Mouse (Mus musculus): ENCODE data around the gene Slirp. TPM values are rescaled to one million over a fixed set of nuclear protein-coding genes. Genes with fewer than 3 reads are reported as not detected.

Slirp gene
- polyA plus RNA-seq (2015; fragmentation: Illumina TruSeq; extraction: RNeasy Lipid Tissue Mini Kit (QIAGEN cat#74804); ENCODE audit: low read depth, low replicate concordance): 118 TPM

DNA sequence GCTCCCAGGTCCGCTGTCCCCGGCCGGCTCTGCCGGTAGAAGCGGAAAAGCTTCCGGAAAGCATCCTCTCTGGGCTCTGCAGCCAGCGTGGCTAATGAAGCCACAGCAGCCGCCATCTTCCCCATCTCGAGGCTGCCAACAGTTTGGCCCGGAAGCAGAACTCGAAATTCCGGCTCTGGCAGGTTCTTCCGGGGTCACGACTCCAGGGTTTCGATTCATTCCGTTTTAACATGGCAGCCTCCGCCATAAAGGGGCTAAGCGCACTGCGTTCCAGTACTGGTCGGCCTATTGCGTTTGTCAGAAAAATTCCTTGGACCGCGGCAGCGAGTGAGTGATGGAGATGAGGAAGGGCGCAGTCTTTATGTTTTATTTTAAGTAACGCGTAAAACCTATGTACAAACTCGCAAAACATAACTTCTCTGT is at the start of gene Slirp, which contains the start of gene Alkbh1:
TSS of gene Slirp (plus strand) at position 197 of the 423 bp plus-strand sequence.
TSS of gene Alkbh1 (minus strand) at position 318 of the 423 bp plus-strand sequence.

DNA sequence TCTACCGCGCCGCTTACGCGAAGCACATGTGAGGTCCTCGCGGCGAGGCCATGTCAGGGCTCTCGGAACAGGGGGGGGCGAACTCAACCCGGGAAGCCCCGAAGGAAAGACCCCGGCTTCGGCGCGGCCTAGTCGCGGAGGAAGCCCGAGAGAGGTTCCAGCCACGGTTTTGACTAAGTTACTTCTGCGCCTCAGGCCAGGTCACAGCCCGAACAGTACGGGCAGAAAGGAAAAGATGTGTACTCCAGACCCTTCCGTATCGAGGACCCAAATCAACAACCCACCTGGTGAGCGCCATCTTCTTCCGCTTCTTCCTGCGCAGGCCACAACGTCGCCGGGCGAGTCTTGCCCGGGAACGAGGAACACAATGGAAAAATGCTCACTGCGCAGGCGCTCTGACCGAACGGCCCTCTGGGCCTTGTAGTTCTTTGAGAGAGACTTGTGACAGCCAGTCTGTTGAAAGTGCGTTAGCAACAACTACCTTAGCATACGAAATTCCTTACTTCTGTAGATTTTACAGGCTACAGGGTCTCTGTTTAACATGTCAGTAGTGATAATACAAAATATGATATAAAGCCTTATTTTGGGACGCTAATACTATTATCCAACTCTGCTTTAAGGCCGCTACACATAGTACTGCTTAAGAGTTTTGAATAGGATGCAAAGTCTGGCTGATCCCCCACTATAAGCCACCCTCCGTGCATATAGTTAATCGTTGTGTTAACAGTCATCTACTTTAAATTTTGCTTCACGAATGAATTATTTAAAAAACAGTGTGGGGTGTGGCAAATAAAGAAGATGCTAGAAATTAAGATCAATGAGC is 28.5 kb downstream of the Slirp start, which contains the start of gene Snw1:
TSS of gene Snw1 (minus strand) at position 311 of the 823 bp plus-strand sequence.

DNA sequence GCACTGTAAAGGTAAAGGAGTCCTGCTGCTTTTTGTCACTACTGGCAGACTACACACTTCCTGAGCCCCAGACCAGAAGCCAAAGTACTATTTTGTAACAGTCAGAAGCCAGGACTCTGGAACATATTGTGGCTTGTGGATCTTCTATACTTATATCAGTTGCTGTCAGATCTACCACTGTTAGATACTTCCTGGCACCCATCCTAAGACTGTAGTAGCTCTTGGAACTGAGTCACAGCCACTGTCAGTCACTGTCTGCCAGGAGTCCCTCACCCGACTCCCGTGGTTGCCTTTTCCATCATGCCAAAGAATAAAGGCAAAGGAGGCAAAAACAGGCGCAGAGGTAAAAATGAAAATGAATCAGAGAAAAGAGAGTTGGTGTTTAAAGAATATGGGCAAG is 50.7 kb downstream of the Slirp start, which contains the start of gene Gm5788:
TSS of gene Gm5788 (plus strand) at position 301 of the 400 bp plus-strand sequence.

Other genes starting within 250 kb of the Slirp start
- 3.8 TPM for gene Samd15, start 244.2 kb upstream of the Slirp start, polyA plus RNA-seq (2015; fragmentation: Illumina TruSeq; extraction: RNeasy Lipid Tissue Mini Kit (QIAGEN cat#74804); ENCODE audit: low read depth, low replicate concordance)
- gene Tmed8, start 243.4 kb upstream of the Slirp start, polyA plus RNA-seq (2015; fragmentation: Illumina TruSeq; extraction: RNeasy Lipid Tissue Mini Kit (QIAGEN cat#74804); ENCODE audit: low read depth, low replicate concordance): 19.9 TPM
- gene Noxred1, start 205.2 kb upstream of the Slirp start, polyA plus RNA-seq (2015; fragmentation: Illumina TruSeq; extraction: RNeasy Lipid Tissue Mini Kit (QIAGEN cat#74804); ENCODE audit: low read depth, low replicate concordance): 1.4 TPM
- gene Vipas39, start 177.6 kb upstream of the Slirp start, polyA plus RNA-seq (2015; fragmentation: Illumina TruSeq; extraction: RNeasy Lipid Tissue Mini Kit (QIAGEN cat#74804); ENCODE audit: low read depth, low replicate concordance): 59.1 TPM
- 241 TPM for gene Ahsa1, start 177.4 kb upstream of the Slirp start, polyA plus RNA-seq (2015; fragmentation: Illumina TruSeq; extraction: RNeasy Lipid Tissue Mini Kit (QIAGEN cat#74804); ENCODE audit: low read depth, low replicate concordance)
- gene Ism2, start 144.2 kb upstream of the Slirp start, polyA plus RNA-seq (2015; fragmentation: Illumina TruSeq; extraction: RNeasy Lipid Tissue Mini Kit (QIAGEN cat#74804); ENCODE audit: low read depth, low replicate concordance): not detected
- gene Sptlc2, start 55.5 kb upstream of the Slirp start, polyA plus RNA-seq (2015; fragmentation: Illumina TruSeq; extraction: RNeasy Lipid Tissue Mini Kit (QIAGEN cat#74804); ENCODE audit: low read depth, low replicate concordance): 29.7 TPM
- 17.2 TPM for gene Alkbh1, start 121 bp downstream of the Slirp start, polyA plus RNA-seq (2015; fragmentation: Illumina TruSeq; extraction: RNeasy Lipid Tissue Mini Kit (QIAGEN cat#74804); ENCODE audit: low read depth, low replicate concordance)
- 80.0 TPM for gene Snw1, start 28.4 kb downstream of the Slirp start, polyA plus RNA-seq (2015; fragmentation: Illumina TruSeq; extraction: RNeasy Lipid Tissue Mini Kit (QIAGEN cat#74804); ENCODE audit: low read depth, low replicate concordance)
- not detected for gene Gm5788, start 50.8 kb downstream of the Slirp start, polyA plus RNA-seq (2015; fragmentation: Illumina TruSeq; extraction: RNeasy Lipid Tissue Mini Kit (QIAGEN cat#74804); ENCODE audit: low read depth, low replicate concordance)
- not detected for gene Gm8300, start 70.4 kb downstream of the Slirp start, polyA plus RNA-seq (2015; fragmentation: Illumina TruSeq; extraction: RNeasy Lipid Tissue Mini Kit (QIAGEN cat#74804); ENCODE audit: low read depth, low replicate concordance)
- gene Oog1, start 158.8 kb downstream of the Slirp start, polyA plus RNA-seq (2015; fragmentation: Illumina TruSeq; extraction: RNeasy Lipid Tissue Mini Kit (QIAGEN cat#74804); ENCODE audit: low read depth, low replicate concordance): not detected
- gene Gm4027, start 175.0 kb downstream of the Slirp start, polyA plus RNA-seq (2015; fragmentation: Illumina TruSeq; extraction: RNeasy Lipid Tissue Mini Kit (QIAGEN cat#74804); ENCODE audit: low read depth, low replicate concordance): not detected
- not detected for gene Gm16381, start 200.7 kb downstream of the Slirp start, polyA plus RNA-seq (2015; fragmentation: Illumina TruSeq; extraction: RNeasy Lipid Tissue Mini Kit (QIAGEN cat#74804); ENCODE audit: low read depth, low replicate concordance)

All from brain, adult 10 weeks (tissue).